Mouse (Mus musculus): ENCODE data around the gene Zfp202. TPM values are rescaled to one million over a fixed set of nuclear protein-coding genes. Genes with fewer than 3 reads are reported as not detected.

Zfp202 gene
- polyA plus RNA-seq, 1 experiment from 2014 or later: 6.5 TPM

DNA sequence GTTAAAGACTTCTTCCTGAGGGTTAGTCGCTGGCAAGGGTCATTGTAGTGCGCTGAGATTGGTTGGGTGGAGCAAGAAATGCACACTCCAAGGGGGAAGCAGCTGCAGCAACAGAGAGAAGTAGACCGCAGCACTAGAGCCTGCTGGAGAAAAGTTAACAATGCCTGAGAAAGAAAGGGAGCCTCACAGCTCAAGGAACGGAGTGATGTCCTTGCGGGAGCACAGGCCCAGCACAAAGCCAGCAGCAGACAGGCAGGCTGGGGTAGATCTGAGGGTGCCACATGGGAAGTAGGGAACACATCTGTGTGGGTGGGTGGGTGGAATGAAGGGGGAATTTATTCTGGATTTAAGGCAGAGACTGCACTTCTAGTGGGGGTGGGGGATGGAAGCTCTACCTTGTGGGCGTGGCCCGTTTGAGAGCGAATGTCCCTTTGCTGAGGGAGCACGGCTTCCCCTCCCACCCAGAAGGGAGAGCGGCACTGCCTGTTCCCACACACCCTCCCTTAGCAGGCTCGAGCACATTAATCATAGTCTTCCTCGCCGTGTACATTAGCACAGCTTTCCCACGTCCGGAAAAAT is 49.2 kb downstream of the Zfp202 start:
- no peaks in the 10 kb centered on the region for H3K36me3 ChIP-seq
- WGBS: 2% methylated on average over 15 of the region's 15 CpGs

DNA sequence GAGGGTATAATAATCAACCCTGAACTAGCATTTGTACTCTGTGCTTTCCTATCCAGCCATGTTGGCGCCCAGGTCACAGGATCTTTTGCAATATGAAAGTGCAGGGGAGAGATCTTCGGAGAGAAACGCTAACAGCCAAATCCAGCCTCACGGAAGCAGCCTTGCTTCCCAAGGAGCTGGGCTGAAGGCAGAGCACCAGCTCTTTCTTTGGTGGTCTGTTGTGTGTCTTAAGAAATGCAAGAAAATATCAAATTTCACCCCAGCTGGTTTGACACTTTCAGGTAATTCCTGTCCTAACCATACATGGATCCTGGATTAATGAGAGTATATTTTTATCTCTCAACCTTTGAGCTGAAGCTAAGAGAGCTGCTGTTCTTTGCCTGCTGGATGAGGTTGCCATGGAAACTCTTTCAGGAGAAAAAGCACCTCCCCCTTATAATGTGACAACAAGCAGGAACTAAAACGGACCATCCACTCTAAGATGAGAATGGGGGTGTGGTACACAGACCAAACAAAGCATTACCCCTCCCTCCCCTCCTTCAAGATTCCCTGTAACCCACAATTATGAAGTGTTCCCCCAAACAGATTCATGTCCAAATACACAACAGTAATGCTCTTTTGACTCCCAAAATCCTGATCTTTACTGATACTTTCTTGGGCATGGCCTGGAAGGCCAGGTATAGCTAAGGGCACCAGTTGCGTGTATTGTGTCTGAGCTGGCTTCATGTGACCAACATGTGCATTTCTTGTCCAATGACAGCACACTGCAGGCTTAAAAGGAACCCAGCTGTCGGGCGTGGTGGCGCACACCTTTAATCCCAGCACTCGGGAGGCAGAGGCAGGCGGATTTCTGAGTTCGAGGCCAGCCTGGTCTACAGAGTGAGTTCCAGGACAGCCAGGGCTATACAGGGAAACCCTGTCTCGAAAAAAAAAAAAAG is 50.1 kb downstream of the Zfp202 start:
- peak overlapping the region; percentile 35 for H3K4me3 ChIP-seq (replicated peaks)
- ATAC-seq (ENCODE audit: insufficient number of reproducible peaks, low FRiP score, low TSS enrichment, low read depth): no peak
- H3K4me2 ChIP-seq (replicated peaks): peak overlapping the region; percentile 70
- 53% methylated on average over 13 of the region's 13 CpGs for WGBS
- peaks cover 14% of the 10 kb centered on the region for H3K27me3 ChIP-seq
- no peaks in the 10 kb centered on the region for H3K36me3 ChIP-seq
- H3K9ac ChIP-seq: no peak overlapping the region
- H3K27ac ChIP-seq (replicated peaks): no peak overlapping the region
- peaks cover 6% of the 10 kb centered on the region; the same call in 1 of the 2 replicates for H3K4me1 ChIP-seq
- no peaks in the 10 kb centered on the region for H3K9me3 ChIP-seq (replicated peaks)

More for the DNA sequence above, 49.2 kb downstream of the Zfp202 start:
- peak; percentile 67 for ATAC-seq (ENCODE audit: insufficient number of reproducible peaks, low FRiP score, low TSS enrichment, low read depth)
- Histone ChIP-seq H3K27me3 (peaks cover 14% of the 10 kb centered on the region), H3K4me3 (replicated peaks) (peak overlapping the region; percentile 35), H3K4me2 (replicated peaks) (peak overlapping the region; percentile 70), H3K9ac (no peak overlapping the region), H3K27ac (replicated peaks) (no peak overlapping the region), H3K4me1 (peaks cover 6% of the 10 kb centered on the region; the same call in 1 of the 2 replicates), H3K9me3 (replicated peaks) (no peaks in the 10 kb centered on the region)

DNA sequence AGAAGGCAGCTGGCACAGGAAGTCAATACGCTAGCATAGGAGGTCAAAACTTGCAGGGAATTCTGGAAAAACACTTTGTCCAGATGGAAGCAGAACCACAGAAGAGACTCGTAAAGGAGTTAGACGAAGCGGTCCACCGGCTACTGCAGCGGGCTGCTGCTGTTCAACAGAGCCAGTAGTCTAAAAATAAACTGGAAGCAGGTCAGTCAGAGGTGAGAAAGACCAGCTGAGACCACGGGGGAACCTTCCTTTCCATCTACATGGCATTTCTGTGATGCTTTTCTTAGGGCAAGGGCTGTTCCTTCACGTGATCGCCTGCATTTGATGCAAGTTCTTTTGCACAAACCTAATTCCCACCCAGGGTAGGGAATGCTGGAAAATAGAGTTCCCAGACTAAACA is 53.4 kb downstream of the Zfp202 start:
- Histone ChIP-seq H3K4me1 (peaks cover 6% of the 10 kb centered on the region; the same call in 1 of the 2 replicates), H3K27me3 (peaks cover 5% of the 10 kb centered on the region), H3K4me3 (replicated peaks) (no peak overlapping the region), H3K36me3 (no peaks in the 10 kb centered on the region), H3K9me3 (replicated peaks) (no peaks in the 10 kb centered on the region), H3K27ac (replicated peaks) (no peak overlapping the region), H3K9ac (no peak overlapping the region), H3K4me2 (replicated peaks) (no peak overlapping the region)
- WGBS: 67% methylated on average over 9 of the region's 9 CpGs
- no peak for ATAC-seq (ENCODE audit: insufficient number of reproducible peaks, low FRiP score, low TSS enrichment, low read depth)

DNA sequence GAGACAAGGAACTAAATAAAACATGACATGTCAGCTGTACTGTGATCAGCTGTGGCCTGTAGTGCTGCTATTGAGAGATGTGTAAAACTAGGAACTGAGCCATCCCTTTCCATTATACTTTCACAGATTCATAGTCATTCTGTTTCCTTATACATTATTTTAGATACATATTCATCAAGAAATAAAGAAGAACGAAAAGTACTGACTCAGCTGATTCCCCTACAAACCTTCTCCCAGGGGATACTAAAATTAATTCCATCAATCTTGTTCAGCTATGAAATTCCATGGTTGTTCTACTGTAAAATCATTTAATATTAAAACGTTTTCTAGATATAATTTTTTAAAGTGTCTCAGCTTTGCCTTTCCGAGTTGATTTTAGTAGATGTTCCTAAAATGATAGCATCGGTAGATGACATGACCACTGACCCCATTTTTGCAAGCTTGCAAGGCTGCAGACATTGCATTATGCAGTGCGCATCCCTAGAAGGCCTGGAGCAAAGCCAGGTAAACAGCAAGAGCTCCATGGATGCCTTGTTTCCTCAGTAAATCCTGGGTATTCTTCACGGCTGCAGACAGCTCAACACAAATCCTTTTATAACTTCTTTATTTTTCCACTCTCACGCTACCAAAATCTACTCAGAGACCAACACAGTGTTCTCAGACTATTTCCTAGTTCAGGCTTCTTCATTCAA is 54.0 kb downstream of the Zfp202 start:
- ATAC-seq (ENCODE audit: insufficient number of reproducible peaks, low FRiP score, low TSS enrichment, low read depth): no peak
- Histone ChIP-seq H3K9ac (no peak overlapping the region), H3K9me3 (replicated peaks) (no peaks in the 10 kb centered on the region), H3K27ac (replicated peaks) (no peak overlapping the region), H3K4me3 (replicated peaks) (no peak overlapping the region), H3K36me3 (no peaks in the 10 kb centered on the region), H3K4me2 (replicated peaks) (no peak overlapping the region), H3K27me3 (no peaks in the 10 kb centered on the region; the same call in 1 of the 2 replicates), H3K4me1 (peaks cover 5% of the 10 kb centered on the region; the same call in 1 of the 2 replicates)
- 69% methylated on average over 7 of the region's 7 CpGs for WGBS

DNA sequence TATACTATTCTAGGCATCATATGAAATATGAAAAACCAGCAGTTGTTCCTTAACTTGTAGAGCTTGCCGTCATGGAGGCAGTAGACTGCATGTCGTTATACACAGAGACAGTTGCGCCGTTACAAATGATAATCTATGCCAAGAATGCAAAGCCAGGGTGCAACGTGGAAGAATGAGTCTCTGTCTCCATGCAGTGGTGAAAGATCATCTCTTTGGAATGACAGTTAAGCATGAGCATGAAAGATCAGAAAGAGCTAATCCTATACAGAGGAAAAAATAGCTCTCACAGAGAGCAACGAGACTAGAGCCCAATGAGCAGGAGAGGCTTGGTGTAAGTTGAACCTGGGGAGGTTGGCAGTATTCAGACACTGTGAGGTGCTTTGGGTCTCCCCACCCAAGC is 54.6 kb downstream of the Zfp202 start:
- Histone ChIP-seq H3K36me3 (no peaks in the 10 kb centered on the region), H3K27me3 (no peaks in the 10 kb centered on the region), H3K9ac (no peak overlapping the region), H3K4me1 (no peaks in the 10 kb centered on the region), H3K4me3 (replicated peaks) (no peak overlapping the region), H3K9me3 (replicated peaks) (no peaks in the 10 kb centered on the region), H3K27ac (replicated peaks) (no peak overlapping the region), H3K4me2 (replicated peaks) (no peak overlapping the region)
- ATAC-seq (ENCODE audit: insufficient number of reproducible peaks, low FRiP score, low TSS enrichment, low read depth): no peak
- 60% methylated on average over 6 of the region's 6 CpGs for WGBS

DNA sequence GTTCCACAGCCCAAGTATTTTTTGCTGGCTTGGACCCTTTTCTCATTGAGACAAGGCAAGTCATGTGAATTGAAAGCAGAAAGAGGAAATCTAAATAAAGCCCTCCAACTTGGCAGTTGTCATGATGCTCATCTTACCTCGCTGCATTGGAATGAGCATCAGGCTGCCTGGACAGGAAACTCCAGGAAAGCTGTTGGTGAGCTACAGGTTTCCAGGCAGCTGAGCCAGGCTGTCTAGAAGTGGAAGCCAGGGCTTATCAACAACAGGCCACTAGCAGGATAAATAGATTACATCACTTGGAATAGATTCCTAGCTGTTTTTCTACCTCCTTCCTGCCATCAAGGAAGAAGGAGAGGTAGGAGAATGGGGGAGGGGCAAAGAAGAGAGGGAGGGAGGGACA is 57.0 kb downstream of the Zfp202 start:
- ATAC-seq (ENCODE audit: insufficient number of reproducible peaks, low FRiP score, low TSS enrichment, low read depth): no peak
- H3K4me2 ChIP-seq (replicated peaks): no peak overlapping the region
- WGBS: 59% methylated on average over 1 of the region's 1 CpGs
- no peaks in the 10 kb centered on the region for H3K27me3 ChIP-seq
- no peaks in the 10 kb centered on the region for H3K9me3 ChIP-seq (replicated peaks)
- H3K4me1 ChIP-seq: no peaks in the 10 kb centered on the region
- no peaks in the 10 kb centered on the region for H3K36me3 ChIP-seq
- no peak overlapping the region for H3K27ac ChIP-seq (replicated peaks)
- no peak overlapping the region for H3K4me3 ChIP-seq (replicated peaks)
- H3K9ac ChIP-seq: no peak overlapping the region

DNA sequence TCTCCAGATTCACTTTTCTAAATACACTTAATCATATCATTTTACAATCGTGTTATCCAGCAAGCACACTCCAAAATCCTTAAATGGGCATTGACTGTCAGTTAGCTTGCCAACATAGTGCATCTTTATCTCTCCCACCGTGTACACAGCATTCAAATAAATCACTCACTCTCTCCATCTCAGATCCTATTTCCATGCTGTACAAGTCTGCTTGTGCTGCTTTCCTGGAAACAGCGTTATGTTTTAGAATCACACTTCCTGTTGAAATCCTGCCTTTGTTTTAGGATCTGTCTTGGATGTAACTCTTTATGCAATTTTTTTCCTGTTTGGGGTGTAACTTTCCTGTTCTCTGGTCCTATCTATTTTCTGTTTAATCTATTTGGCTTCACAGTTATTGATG is 60.3 kb downstream of the Zfp202 start:
- 62% methylated on average over 3 of the region's 3 CpGs for WGBS
- Histone ChIP-seq H3K4me3 (replicated peaks) (no peak overlapping the region), H3K4me1 (no peaks in the 10 kb centered on the region), H3K9ac (no peak overlapping the region), H3K27me3 (no peaks in the 10 kb centered on the region), H3K4me2 (replicated peaks) (no peak overlapping the region), H3K9me3 (replicated peaks) (no peaks in the 10 kb centered on the region), H3K27ac (replicated peaks) (no peak overlapping the region), H3K36me3 (no peaks in the 10 kb centered on the region)
- ATAC-seq (ENCODE audit: insufficient number of reproducible peaks, low FRiP score, low TSS enrichment, low read depth): no peak

Other genes with a start within 250 kb of the Zfp202 start
- gene Olfr975, start 240.3 kb upstream of the Zfp202 start, polyA plus RNA-seq (2015; fragmentation: Nextera tagmentation; extraction: Ambion mirVana): 0.05 TPM in 1 of 2 replicates, not detected in the other
- 0.09 TPM in 1 of 2 replicates, not detected in the other for gene Olfr976, start 231.2 kb upstream of the Zfp202 start, polyA plus RNA-seq (2015; fragmentation: Nextera tagmentation; extraction: Ambion mirVana)
- gene Olfr978, start 200.2 kb upstream of the Zfp202 start, polyA plus RNA-seq (2015; fragmentation: Nextera tagmentation; extraction: Ambion mirVana): not detected in 2 replicates
- gene Olfr979, start 188.9 kb upstream of the Zfp202 start, polyA plus RNA-seq (2015; fragmentation: Nextera tagmentation; extraction: Ambion mirVana): 0.11 TPM in 1 of 2 replicates, not detected in the other
- gene Olfr980, start 182.7 kb upstream of the Zfp202 start, polyA plus RNA-seq (2015; fragmentation: Nextera tagmentation; extraction: Ambion mirVana): not detected in 2 replicates
- gene Olfr981, start 170.9 kb upstream of the Zfp202 start, polyA plus RNA-seq (2015; fragmentation: Nextera tagmentation; extraction: Ambion mirVana): 0.26 TPM in 1 of 2 replicates, not detected in the other
- not detected in 2 replicates for gene Olfr982, start 118.5 kb upstream of the Zfp202 start, polyA plus RNA-seq (2015; fragmentation: Nextera tagmentation; extraction: Ambion mirVana)
- gene Olfr983, start 98.7 kb upstream of the Zfp202 start, polyA plus RNA-seq (2015; fragmentation: Nextera tagmentation; extraction: Ambion mirVana): not detected in 2 replicates
- not detected in 2 replicates for gene Olfr984, start 78.1 kb upstream of the Zfp202 start, polyA plus RNA-seq (2015; fragmentation: Nextera tagmentation; extraction: Ambion mirVana)
- not detected in 2 replicates for gene Olfr985, start 62.1 kb upstream of the Zfp202 start, polyA plus RNA-seq (2015; fragmentation: Nextera tagmentation; extraction: Ambion mirVana)
- not detected in 2 replicates for gene Tmem225, start 44.2 kb upstream of the Zfp202 start, polyA plus RNA-seq (2015; fragmentation: Nextera tagmentation; extraction: Ambion mirVana)
- gene Olfr986, start 11.4 kb upstream of the Zfp202 start, polyA plus RNA-seq (2015; fragmentation: Nextera tagmentation; extraction: Ambion mirVana): 0.05 TPM in 1 of 2 replicates, not detected in the other
- gene Scn3b, start 76.9 kb downstream of the Zfp202 start, polyA plus RNA-seq (2015; fragmentation: Nextera tagmentation; extraction: Ambion mirVana): 13.7 and 14.0 TPM in 2 replicates